Mouse (Mus musculus): ENCODE results near the gene Itsn1.

DNA sequence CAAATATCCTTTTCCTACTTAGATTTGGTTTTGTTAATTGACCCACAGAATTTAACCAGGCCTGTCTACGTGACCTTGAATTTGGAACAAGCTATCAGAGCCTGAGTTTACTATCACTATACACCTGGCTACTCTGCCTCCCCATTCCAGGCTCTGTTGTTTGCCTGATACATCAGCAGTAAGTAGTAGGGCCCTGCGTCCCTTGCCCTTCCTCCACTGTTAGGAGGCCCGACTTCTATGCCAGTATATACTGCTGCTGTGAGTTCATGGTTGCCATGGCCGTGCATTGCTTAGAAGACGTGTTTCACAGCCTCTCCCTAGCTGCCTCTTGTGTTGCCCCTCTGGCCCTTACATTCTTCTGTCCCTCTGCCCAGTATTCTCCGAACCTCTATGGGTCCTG, 42.3 kb downstream of the Itsn1 start:
- TF ChIP-seq CTCF (IDR thresholded peaks at IDR 0.05; ENCODE audit: insufficient read depth, low read depth, low read length) = no peak
- TF ChIP-seq POLR2A (IDR thresholded peaks at IDR 0.05; ENCODE audit: insufficient read depth, low read depth, low read length) = no peak
